Mouse (Mus musculus) spleen, adult 12 weeks (tissue): ENCODE measurements around the gene Snx30.

ENCODE experiments used
- DNase-seq: peaks from one replicate; pipeline ENCODE4 v3.0.0; 2022; ENCODE audit warnings: low spot score

Snx30 gene

GRCm38 (mm10) chr4:59870859-59871591 lies 65.4 kb downstream of the Snx30 start:
- DNase-seq, result peak; percentile 52

GRCm38 (mm10) chr4:59873240-59873639 lies 67.6 kb downstream of the Snx30 start:
- no peak for DNase-seq

- no peak for DNase-seq
Observed at GRCm38 (mm10) chr4:59873830-59874229, 68.2 kb downstream of the Snx30 start.

GRCm38 (mm10) chr4:59876570-59876969 lies 70.9 kb downstream of the Snx30 start:
- no peak for DNase-seq

- no peak for DNase-seq
Observed at GRCm38 (mm10) chr4:59877025-59877424, 71.4 kb downstream of the Snx30 start.

GRCm38 (mm10) chr4:59878595-59878994 lies 73.0 kb downstream of the Snx30 start:
- DNase-seq, result no peak

- DNase-seq, result no peak
Observed at GRCm38 (mm10) chr4:59879444-59879843, 73.8 kb downstream of the Snx30 start.

- DNase-seq, result no peak
Observed at GRCm38 (mm10) chr4:59880725-59881124, 75.1 kb downstream of the Snx30 start.

GRCm38 (mm10) chr4:59881210-59881609 lies 75.6 kb downstream of the Snx30 start:
- no peak for DNase-seq

GRCm38 (mm10) chr4:59884136-59884696 lies 78.6 kb downstream of the Snx30 start:
- no peak for DNase-seq

- no peak for DNase-seq
Observed at GRCm38 (mm10) chr4:59886281-59886680, 80.6 kb downstream of the Snx30 start.

GRCm38 (mm10) chr4:59887011-59887410 lies 81.4 kb downstream of the Snx30 start:
- DNase-seq, result no peak

GRCm38 (mm10) chr4:59888014-59888413 lies 82.4 kb downstream of the Snx30 start:
- no peak for DNase-seq

- DNase-seq, result no peak
Observed at GRCm38 (mm10) chr4:59890086-59890600, 84.5 kb downstream of the Snx30 start.

- no peak for DNase-seq
Observed at GRCm38 (mm10) chr4:59891723-59892416, 86.2 kb downstream of the Snx30 start.

- no peak for DNase-seq
Observed at GRCm38 (mm10) chr4:59892731-59893130, 87.1 kb downstream of the Snx30 start.

- no peak for DNase-seq
Observed at GRCm38 (mm10) chr4:59894415-59894814, 88.8 kb downstream of the Snx30 start.

GRCm38 (mm10) chr4:59894977-59895575 lies 89.4 kb downstream of the Snx30 start:
- no peak for DNase-seq

- DNase-seq, result no peak
Observed at GRCm38 (mm10) chr4:59896000-59896399, 90.4 kb downstream of the Snx30 start.

GRCm38 (mm10) chr4:59897814-59898520 lies 92.3 kb downstream of the Snx30 start:
- DNase-seq, result no peak

- DNase-seq, result no peak
Observed at GRCm38 (mm10) chr4:59898521-59898919, 92.9 kb downstream of the Snx30 start.

GRCm38 (mm10) chr4:59901810-59902209 lies 96.2 kb downstream of the Snx30 start:
- DNase-seq, result no peak
